Mouse (Mus musculus): ENCODE results near the gene Mcoln2. TPM values are rescaled to one million over a fixed set of nuclear protein-coding genes. Genes with fewer than 3 reads are reported as not detected.

Gene Mcoln2
- polyA plus RNA-seq (2017; shearing (Covaris generic)): 0.80 TPM

GRCm38 (mm10) chr3:146149156-146150057 lies at the start of gene Mcoln2:
Gene Mcoln2 (plus strand): TSS chr3:146149833.

DNA sequence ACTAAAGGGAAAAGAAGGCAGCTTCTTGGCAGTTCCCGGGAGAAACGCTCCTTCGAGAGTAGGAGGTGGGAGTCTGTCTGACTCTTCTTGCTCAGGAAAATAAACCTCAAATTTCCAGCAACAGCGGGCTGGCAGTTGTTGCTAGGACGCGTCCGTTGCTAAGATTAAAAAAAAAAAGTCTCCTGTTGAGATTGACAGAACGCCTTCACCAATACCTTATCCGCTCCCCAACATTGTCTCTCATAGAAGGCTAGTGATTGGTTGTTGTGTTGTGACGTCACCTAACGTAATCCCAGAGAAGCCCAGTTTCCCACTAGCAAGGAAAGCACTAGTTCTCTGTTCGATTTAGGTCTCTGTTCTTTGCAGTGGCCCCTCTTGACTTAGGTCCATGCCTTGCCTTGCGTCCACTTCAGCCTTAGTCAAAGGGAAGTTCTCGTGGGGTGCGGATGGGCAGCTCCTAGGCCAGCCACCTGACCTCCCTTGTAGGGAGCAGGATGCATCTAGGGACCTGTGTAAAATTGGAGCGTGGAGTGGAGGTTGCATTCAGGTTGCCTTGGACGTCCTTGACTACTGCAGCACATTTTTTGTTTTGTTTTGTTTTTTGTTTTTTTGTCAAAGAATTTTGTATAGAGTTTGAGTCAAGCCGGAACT lies 41.6 kb upstream of the Mcoln2 start, which contains the start of gene Wdr63:
Wdr63 (minus strand) TSS at position 210 of the 651 bp plus-strand sequence.

DNA sequence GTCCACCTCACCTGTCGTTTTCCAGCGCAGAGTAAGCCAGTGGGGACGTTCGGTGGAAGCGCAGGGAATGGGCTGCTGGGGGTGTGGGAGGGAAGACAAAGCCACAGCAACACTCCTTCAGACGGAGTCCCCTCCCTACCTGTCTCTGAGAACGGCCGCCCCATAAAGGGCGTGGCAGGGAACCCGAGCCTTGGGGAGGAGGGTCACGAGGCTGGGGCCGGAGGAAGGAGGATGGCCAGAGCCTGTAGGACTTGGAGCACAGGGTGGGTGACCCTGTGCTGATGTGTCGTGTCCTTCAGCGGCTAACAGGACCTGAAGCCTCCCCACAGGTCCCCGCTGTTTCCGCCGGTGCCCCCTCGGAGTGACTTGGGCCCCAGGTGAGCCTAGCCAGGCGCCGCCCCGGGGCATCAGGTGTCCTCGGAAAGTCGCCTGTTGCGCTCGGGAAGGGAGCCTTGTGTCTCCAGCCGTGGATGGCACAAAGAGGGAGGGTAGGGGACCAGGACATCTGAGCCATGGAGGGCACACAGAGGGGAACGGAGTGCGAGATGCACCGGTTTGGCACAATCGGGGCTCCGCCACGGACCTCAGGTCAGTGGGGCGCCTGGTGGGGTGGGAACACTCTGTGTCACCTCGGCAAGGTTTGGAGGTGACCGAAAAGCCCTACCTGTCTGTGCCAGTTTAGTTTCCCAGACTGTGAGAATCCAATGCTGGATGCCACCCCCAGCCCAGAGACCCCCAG lies 32.2 kb upstream of the Mcoln2 start, which contains the start of gene Mcoln3:
Mcoln3 (plus strand) TSS at position 193 of the 739 bp plus-strand sequence.

GRCm38 (mm10) chr3:146220776-146221486 lies 71.3 kb downstream of the Mcoln2 start, which contains the start of gene Lpar3:
Gene Lpar3 (plus strand): TSS chr3:146220963.

Other genes with a start within 250 kb of the Mcoln2 start
- gene Bcl10, start 227.0 kb upstream of the Mcoln2 start, polyA plus RNA-seq (2017; shearing (Covaris generic)): 88.0 TPM
- gene 2410004B18Rik, start 211.8 kb upstream of the Mcoln2 start, polyA plus RNA-seq (2017; shearing (Covaris generic)): 62.8 TPM
- gene Syde2, start 162.0 kb upstream of the Mcoln2 start, polyA plus RNA-seq (2017; shearing (Covaris generic)): 0.32 TPM
- gene Wdr63, start 41.7 kb upstream of the Mcoln2 start, polyA plus RNA-seq (2017; shearing (Covaris generic)): not detected
- 6.7 TPM for gene Mcoln3, start 32.4 kb upstream of the Mcoln2 start, polyA plus RNA-seq (2017; shearing (Covaris generic))
- not detected for gene Lpar3, start 71.1 kb downstream of the Mcoln2 start, polyA plus RNA-seq (2017; shearing (Covaris generic))